ENCODE assay signal across 7 mouse cellular contexts in genomic region chr2:164875648-164876047, GRCm38 (mm10). TPM values are rescaled to one million over a fixed set of nuclear protein-coding genes. Genes with fewer than 3 reads are reported as not detected.
DNase-seq lines count a peak whose midpoint lies in the region; ATAC-seq and TF ChIP-seq lines count a peak whose summit lies in the region.
"Not testable (repeated sequence)": the region's sequence is repeated elsewhere in the genome, so short reads cannot be mapped to it uniquely, and the experiment has no call there.
"Had no signal": no experiment of that assay in that cellular context is flagged by ENCODE, and none has a peak within 500 bp of the region (broad histone marks: within the 10 kb centered on the region; RNA-seq: fewer than 3 reads in every experiment).

No protein-coding gene starts in this region.

- not testable (repeated sequence) for TF ChIP-seq EP300 in liver, embryonic 14.5 days (IDR thresholded peaks at IDR 0.05; ENCODE audit: low read depth)

- not testable (repeated sequence) for H3K36me3 ChIP-seq in intestine, postnatal 0 days (ENCODE audit: control insufficient read depth, insufficient read depth); kidney, postnatal 0 days (ENCODE audit: insufficient read depth, low read length); liver, embryonic 14.5 days (replicated peaks; ENCODE audit: control insufficient read depth, insufficient read depth, low read depth); macrophage (ENCODE audit: inconsistent target)

- not testable (repeated sequence) for ATAC-seq in intestine, postnatal 0 days; kidney, postnatal 0 days (replicated peaks; ENCODE audit: low FRiP score, low read depth); liver, embryonic 14.5 days (ENCODE audit: insufficient read depth)

- TF ChIP-seq CTCF in bone marrow macrophage, adult 2 months (IDR thresholded peaks at IDR 0.05; ENCODE audit: low read depth, low read length): not testable (repeated sequence)
- TF ChIP-seq CTCF in gastrocnemius, adult 2 months (IDR thresholded peaks at IDR 0.05): peak; percentile 35
- peak; percentile 24 for TF ChIP-seq CTCF in intestine, postnatal 0 days (IDR thresholded peaks at IDR 0.05; ENCODE audit: low read depth)
- TF ChIP-seq CTCF in kidney, postnatal 0 days (IDR thresholded peaks at IDR 0.05; ENCODE audit: low read depth): peak; percentile 24; the same call in 1 of the 2 replicates
- 0 out of 2 replicates have a peak, but pooled peaks have one; percentile 4 for TF ChIP-seq CTCF in liver, embryonic 14.5 days (IDR thresholded peaks at IDR 0.05; ENCODE audit: low read depth)

- not testable (repeated sequence) for H3K4me2 ChIP-seq in intestine, postnatal 0 days (replicated peaks; ENCODE audit: low read depth); kidney, postnatal 0 days (ENCODE audit: low read length); liver, embryonic 14.5 days (ENCODE audit: low read depth)

- not testable (repeated sequence) for H3K9me3 ChIP-seq in intestine, postnatal 0 days (ENCODE audit: control insufficient read depth); kidney, postnatal 0 days (replicated peaks; ENCODE audit: low read length); liver, embryonic 14.5 days (ENCODE audit: control insufficient read depth, low read length)

- peaks cover 50% of the 10 kb centered on the region for H3K4me1 ChIP-seq in bone marrow macrophage, adult 2 months (ENCODE audit: control insufficient read depth, insufficient read depth, low read length)
- not testable (repeated sequence) for H3K4me1 ChIP-seq in intestine, postnatal 0 days (replicated peaks; ENCODE audit: control insufficient read depth, insufficient read depth, low read length); kidney, postnatal 0 days (replicated peaks; ENCODE audit: insufficient read depth, low read length)
- H3K4me1 ChIP-seq in liver, embryonic 14.5 days (replicated peaks; ENCODE audit: control insufficient read depth in 2 of 2, insufficient read depth in 2 of 2, low read length in 1 of 2): peaks cover 5 to 13% of the 10 kb centered on the region in 2 experiments

- H3K27me3 ChIP-seq in intestine, postnatal 0 days (replicated peaks; ENCODE audit: control insufficient read depth, insufficient read depth, low read length); kidney, postnatal 0 days (ENCODE audit: insufficient read depth, low read length); liver, embryonic 14.5 days (ENCODE audit: control insufficient read depth, insufficient read depth, low read length): not testable (repeated sequence)

- H3K79me2 ChIP-seq in macrophage (ENCODE audit: inconsistent target): peaks cover 12% of the 10 kb centered on the region

- WGBS in intestine, postnatal 0 days: 53% methylated on average over 2 of the region's 2 CpGs
- WGBS in kidney, postnatal 0 days: 55% methylated on average over 2 of the region's 2 CpGs
- 34% methylated on average over 2 of the region's 2 CpGs for WGBS in liver, embryonic 14.5 days (ENCODE audit: insufficient replicate concordance)
- WGBS in macrophage (ENCODE audit: missing documents): no CpG with 5 or more reads among the region's 2 CpGs

- not testable (repeated sequence) for H3K4me3 ChIP-seq in bone marrow macrophage, adult 2 months (ENCODE audit: insufficient read depth, low read length); gastrocnemius, adult 2 months; intestine, postnatal 0 days (ENCODE audit: low read depth, low read length); kidney, postnatal 0 days (replicated peaks; ENCODE audit: low read depth, low read length); liver, embryonic 14.5 days (ENCODE audit: insufficient read depth in 1 of 2, low read depth in 2 of 2, low read length in 2 of 2); macrophage (ENCODE audit: inconsistent target)

- not testable (repeated sequence) for TF ChIP-seq POLR2A in bone marrow macrophage, adult 2 months (IDR thresholded peaks at IDR 0.05; ENCODE audit: borderline replicate concordance, low read depth, low read length)

- peak overlapping the region; percentile 42; the same call in 1 of the 2 replicates for H3K27ac ChIP-seq in bone marrow macrophage, adult 2 months (ENCODE audit: insufficient read depth, low read depth, low read length)
- H3K27ac ChIP-seq in gastrocnemius, adult 2 months: peak overlapping the region; percentile 100
- not testable (repeated sequence) for H3K27ac ChIP-seq in intestine, postnatal 0 days (ENCODE audit: low read depth, low read length); liver, embryonic 14.5 days
- H3K27ac ChIP-seq in kidney, postnatal 0 days: peak overlapping the region; percentile 84
- H3K27ac ChIP-seq in macrophage: peak overlapping the region; percentile 87

- not testable (repeated sequence) for H3K9ac ChIP-seq in intestine, postnatal 0 days (ENCODE audit: low read depth, low read length); kidney, postnatal 0 days (ENCODE audit: low read depth, low read length); liver, embryonic 14.5 days (replicated peaks)

- intact Hi-C loops in gastrocnemius, adult 2 months (cut with DNase I): not testable (repeated sequence)

- peak; percentile 5 for DNase-seq in gastrocnemius, adult 2 months
- not testable (repeated sequence) for DNase-seq in kidney, postnatal 0 days (ENCODE audit: low spot score); liver, embryonic 14.5 days (ENCODE audit: low read depth in 3 of 3, low spot score in 3 of 3)

RNA-seq across cellular contexts. Expression of gene Pcif1, which starts 3.5 kb away (rescaled TPM):
- polyA plus RNA-seq in bone marrow macrophage, adult 2 months (2012; ENCODE audit: insufficient read depth, insufficient read length, missing spikeins): 27.1 and 27.6 TPM in 2 replicates
- 10 to 100 TPM; 25.6 TPM for total RNA-seq in gastrocnemius, adult 2 months (2021)
- 43.2 and 44.0 TPM in 2 replicates for polyA plus RNA-seq in intestine, postnatal 0 days (2015; fragmentation: Nextera tagmentation; extraction: Ambion mirVana)
- 70.0 and 76.5 TPM in 2 replicates for polyA plus RNA-seq in kidney, postnatal 0 days (2015; fragmentation: Nextera tagmentation; extraction: Ambion mirVana)
- 19.6 and 20.2 TPM in 2 replicates for polyA plus RNA-seq in liver, embryonic 14.5 days (2012; rRNA removed)
- polyA plus RNA-seq in liver, embryonic 14.5 days (2014; fragmentation: Nextera tagmentation; extraction: Ambion mirVana): 37.5 and 43.4 TPM in 2 replicates
- 10 to 100 TPM; 27.5 to 75.8 (median 51.5) TPM for total RNA-seq in macrophage (2018; cell fraction: chromatin; rRNA removed)
- total RNA-seq in macrophage (2018; cell fraction: cytosol; rRNA removed): 10 to 100 TPM; 18.5 to 35.7 (median 25.1) TPM
- total RNA-seq in macrophage (2018; cell fraction: nucleus; rRNA removed): 10 to 100 TPM; 21.4 to 47.0 (median 31.9) TPM
- polyA plus RNA-seq in macrophage (2018): 14.5 to 26.1 TPM (median 19.1 TPM) in 3 replicates

RNA-seq across cellular contexts. Expression of gene Pltp, which starts 18.1 kb away (rescaled TPM):
- polyA plus RNA-seq in bone marrow macrophage, adult 2 months (2012; ENCODE audit: insufficient read depth, insufficient read length, missing spikeins): 1,260 and 1,371 TPM in 2 replicates
- 10 to 100 TPM; 11.4 to 20.1 TPM for total RNA-seq in gastrocnemius, adult 2 months (2021)
- 14.5 and 16.2 TPM in 2 replicates for polyA plus RNA-seq in intestine, postnatal 0 days (2015; fragmentation: Nextera tagmentation; extraction: Ambion mirVana)
- polyA plus RNA-seq in kidney, postnatal 0 days (2015; fragmentation: Nextera tagmentation; extraction: Ambion mirVana): 43.9 and 45.4 TPM in 2 replicates
- polyA plus RNA-seq in liver, embryonic 14.5 days (2012; rRNA removed): 8.4 and 9.6 TPM in 2 replicates
- polyA plus RNA-seq in liver, embryonic 14.5 days (2014; fragmentation: Nextera tagmentation; extraction: Ambion mirVana): 7.6 and 10.0 TPM in 2 replicates
- 100 to 1,000 TPM; 103 to 546 (median 287) TPM for total RNA-seq in macrophage (2018; cell fraction: chromatin; rRNA removed)
- total RNA-seq in macrophage (2018; cell fraction: cytosol; rRNA removed): 1,000 to 10,000 TPM in 3 of 26 experiments, 100 to 1,000 TPM in 23; 293 to 1,067 (median 626) TPM
- 1,000 to 10,000 TPM in 1 of 26 experiments, 100 to 1,000 TPM in 25; 381 to 1,006 (median 769) TPM for total RNA-seq in macrophage (2018; cell fraction: nucleus; rRNA removed)
- polyA plus RNA-seq in macrophage (2018): 538 to 865 TPM (median 584 TPM) in 3 replicates
- total RNA-seq: granulocyte monocyte progenitor cell, adult 5-6 weeks had no signal

RNA-seq across cellular contexts. Expression of gene Zfp335, which starts 35.9 kb away (rescaled TPM):
- polyA plus RNA-seq in bone marrow macrophage, adult 2 months (2012; ENCODE audit: insufficient read depth, insufficient read length, missing spikeins): 14.0 and 14.5 TPM in 2 replicates
- total RNA-seq in gastrocnemius, adult 2 months (2021): 10 to 100 TPM in 1 of 2 experiments, 1 to 10 TPM in 1; 9.7 to 10.5 TPM
- 3.6 and 3.8 TPM in 2 replicates for polyA plus RNA-seq in intestine, postnatal 0 days (2015; fragmentation: Nextera tagmentation; extraction: Ambion mirVana)
- 7.5 and 7.6 TPM in 2 replicates for polyA plus RNA-seq in kidney, postnatal 0 days (2015; fragmentation: Nextera tagmentation; extraction: Ambion mirVana)
- polyA plus RNA-seq in liver, embryonic 14.5 days (2012; rRNA removed): 8.8 and 10.1 TPM in 2 replicates
- 4.0 and 5.2 TPM in 2 replicates for polyA plus RNA-seq in liver, embryonic 14.5 days (2014; fragmentation: Nextera tagmentation; extraction: Ambion mirVana)
- 10 to 100 TPM; 38.2 to 87.8 (median 57.1) TPM for total RNA-seq in macrophage (2018; cell fraction: chromatin; rRNA removed)
- total RNA-seq in macrophage (2018; cell fraction: cytosol; rRNA removed): 10 to 100 TPM in 2 of 26 experiments, 1 to 10 TPM in 24; 5.7 to 11.6 (median 8.0) TPM
- total RNA-seq in macrophage (2018; cell fraction: nucleus; rRNA removed): 10 to 100 TPM; 18.4 to 52.9 (median 31.3) TPM
- 6.8 to 9.1 TPM (median 7.0 TPM) in 3 replicates for polyA plus RNA-seq in macrophage (2018)

RNA-seq across cellular contexts. Expression of gene Neurl2, which starts 42.4 kb away (rescaled TPM):
- 21.0 and 25.4 TPM in 2 replicates for polyA plus RNA-seq in bone marrow macrophage, adult 2 months (2012; ENCODE audit: insufficient read depth, insufficient read length, missing spikeins)
- total RNA-seq in gastrocnemius, adult 2 months (2021): 10 to 100 TPM; 31.1 to 37.0 TPM
- polyA plus RNA-seq in intestine, postnatal 0 days (2015; fragmentation: Nextera tagmentation; extraction: Ambion mirVana): 4.6 and 5.7 TPM in 2 replicates
- 9.2 and 9.4 TPM in 2 replicates for polyA plus RNA-seq in kidney, postnatal 0 days (2015; fragmentation: Nextera tagmentation; extraction: Ambion mirVana)
- 0.70 and 1.2 TPM in 2 replicates for polyA plus RNA-seq in liver, embryonic 14.5 days (2012; rRNA removed)
- polyA plus RNA-seq in liver, embryonic 14.5 days (2014; fragmentation: Nextera tagmentation; extraction: Ambion mirVana): 1.0 and 1.5 TPM in 2 replicates
- total RNA-seq in macrophage (2018; cell fraction: chromatin; rRNA removed): 100 to 1,000 TPM in 1 of 26 experiments, 10 to 100 TPM in 25; 16.9 to 102 (median 59.3) TPM
- total RNA-seq in macrophage (2018; cell fraction: cytosol; rRNA removed): 10 to 100 TPM in 11 of 26 experiments, 1 to 10 TPM in 15; 4.2 to 22.3 (median 8.9) TPM
- 10 to 100 TPM; 11.4 to 90.2 (median 33.1) TPM for total RNA-seq in macrophage (2018; cell fraction: nucleus; rRNA removed)
- 3.9 to 17.8 TPM (median 7.7 TPM) in 3 replicates for polyA plus RNA-seq in macrophage (2018)

RNA-seq across cellular contexts. Expression of gene Ctsa, which starts 43.0 kb away (rescaled TPM):
- 632 and 760 TPM in 2 replicates for polyA plus RNA-seq in bone marrow macrophage, adult 2 months (2012; ENCODE audit: insufficient read depth, insufficient read length, missing spikeins)
- total RNA-seq in gastrocnemius, adult 2 months (2021): 10 to 100 TPM; 50.2 to 58.1 TPM
- 1,079 and 1,142 TPM in 2 replicates for polyA plus RNA-seq in intestine, postnatal 0 days (2015; fragmentation: Nextera tagmentation; extraction: Ambion mirVana)
- 219 and 254 TPM in 2 replicates for polyA plus RNA-seq in kidney, postnatal 0 days (2015; fragmentation: Nextera tagmentation; extraction: Ambion mirVana)
- 69.5 and 82.7 TPM in 2 replicates for polyA plus RNA-seq in liver, embryonic 14.5 days (2012; rRNA removed)
- polyA plus RNA-seq in liver, embryonic 14.5 days (2014; fragmentation: Nextera tagmentation; extraction: Ambion mirVana): 59.4 and 60.8 TPM in 2 replicates
- 1,000 to 10,000 TPM in 5 of 26 experiments, 100 to 1,000 TPM in 21; 231 to 1,612 (median 642) TPM for total RNA-seq in macrophage (2018; cell fraction: chromatin; rRNA removed)
- 1,000 to 10,000 TPM in 19 of 26 experiments, 100 to 1,000 TPM in 7; 818 to 1,776 (median 1,127) TPM for total RNA-seq in macrophage (2018; cell fraction: cytosol; rRNA removed)
- total RNA-seq in macrophage (2018; cell fraction: nucleus; rRNA removed): 1,000 to 10,000 TPM in 20 of 26 experiments, 100 to 1,000 TPM in 6; 377 to 1,961 (median 1,176) TPM
- polyA plus RNA-seq in macrophage (2018): 1,416 to 1,739 TPM (median 1,652 TPM) in 3 replicates

Comparison
In these comparisons a context has a peak if more than half of its experiments do, and no peak if none do; other contexts are left out.
1. RNA of gene Pltp, which starts 18.1 kb away (polyA plus RNA-seq): 1,260 to 1,371 TPM in bone marrow macrophage, adult 2 months and 538 to 865 TPM in macrophage; 43.9 to 45.4 TPM in kidney, postnatal 0 days, 14.5 to 16.2 TPM in intestine, postnatal 0 days and 7.6 to 10.0 TPM in liver, embryonic 14.5 days; every median in the first group is over 10 times any median in the second.